Mouse (Mus musculus) liver, embryonic 11.5 days (tissue): Measurements from ENCODE around the gene Sbk1. TPM values are rescaled to one million over a fixed set of nuclear protein-coding genes. Genes with fewer than 3 reads are reported as not detected.
A peak's percentile ranks its signal among the peaks of the same experiment; 100 is the strongest.

Experiments
- ATAC-seq: fragments of 200-750 bp; cut with Nextera tagmentation; replicated peaks from 2 replicates; pipeline ENCODE4 v1.8.0; 2017; ENCODE audit warnings: moderate number of reproducible peaks, mild to moderate bottlenecking, moderate TSS enrichment, moderate library complexity; ENCODE audit not compliant: low FRiP score
- DNase-seq: peaks from one replicate; pipeline ENCODE4 v3.0.0-alpha.2; 2017; ENCODE audit warnings: low spot score
- H3K27ac ChIP-seq: fragments of 300-500 bp; sonication (generic); 2 replicates; pipeline ENCODE4 v1.5.1; 2014; ENCODE audit warnings: mild to moderate bottlenecking, low read depth, low read length, control low read depth
- H3K27me3 ChIP-seq: fragments of 300-500 bp; sonication (generic); replicated peaks from 2 replicates; pipeline ENCODE4 v1.6.1; 2014; ENCODE audit warnings: low read length, mixed read lengths; ENCODE audit not compliant: control insufficient read depth, insufficient read depth
- H3K36me3 ChIP-seq: fragments of 300-500 bp; sonication (generic); 2 replicates; pipeline ENCODE4 v1.6.1; 2014; ENCODE audit warnings: mild to moderate bottlenecking, low read length, moderate library complexity, mixed read lengths; ENCODE audit not compliant: control insufficient read depth, insufficient read depth
- H3K4me1 ChIP-seq: fragments of 300-500 bp; sonication (generic); replicated peaks from 2 replicates; pipeline ENCODE4 v1.6.1; 2014; ENCODE audit warnings: low read length, mixed read lengths; ENCODE audit not compliant: control insufficient read depth, insufficient read depth
- H3K4me2 ChIP-seq: fragments of 300-500 bp; sonication (generic); 2 replicates; pipeline ENCODE4 v1.6.1; 2014; ENCODE audit warnings: mild to moderate bottlenecking, control low read depth, moderate library complexity
- H3K4me3 ChIP-seq: fragments of 300-500 bp; sonication (generic); 2 replicates; pipeline ENCODE4 v1.5.1; 2014; ENCODE audit warnings: low read depth, low read length, control low read depth
- H3K9ac ChIP-seq: fragments of 300-500 bp; sonication (generic); 2 replicates; pipeline ENCODE4 v1.6.1; 2014; ENCODE audit warnings: low read depth, low read length, control low read depth
- H3K9me3 ChIP-seq: fragments of 300-500 bp; sonication (generic); 2 replicates; pipeline ENCODE4 v1.6.1; 2016; ENCODE audit warnings: low read length, inconsistent platforms, mixed read lengths; ENCODE audit not compliant: control insufficient read depth
- WGBS: fragments of 180-500 bp; shearing (Covaris S2); extraction: QIAGEN DNeasy Blood & Tissue Kit; methylation state at CpG from one replicate; pipeline ENCODE4 v1.1.7; 2014; 5-methylcytosine and 5-hydroxymethylcytosine counted together
- polyA plus RNA-seq: library from polyadenylated mRNA; unstranded; fragments of >200 nt; fragmentation: Nextera tagmentation; extraction: Ambion mirVana; gene quantifications from 2 replicates; pipeline ENCODE4 v1.2.1, GENCODE M21; 2014

The Sbk1 gene
- polyA plus RNA-seq, 1 experiment from 2014 or later, result 13.6 TPM

DNA sequence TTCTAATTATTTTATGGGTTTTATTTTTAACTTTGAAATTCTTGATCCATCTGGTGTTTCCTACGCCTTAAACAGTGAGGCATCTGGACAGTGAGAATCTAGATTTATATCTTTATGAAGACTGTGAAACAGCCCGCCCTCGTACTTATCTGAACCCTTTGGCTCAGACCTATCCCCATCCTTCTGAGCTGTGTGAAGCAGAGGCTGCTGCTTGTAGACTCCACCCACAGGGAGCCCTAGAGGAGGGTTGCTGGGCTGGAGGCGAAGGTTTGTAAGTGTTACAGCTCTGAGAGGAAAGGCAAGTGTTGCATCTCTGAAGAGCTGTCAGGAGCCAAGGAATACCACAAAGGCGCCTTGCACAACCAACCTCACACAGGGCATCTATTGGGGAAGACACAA is 35.6 kb upstream of the Sbk1 start:
- DNase-seq, result no peak
- Histone ChIP-seq H3K4me1 (peaks cover 8% of the 10 kb centered on the region; the same call in 1 of the 2 replicates), H3K9ac (no peak overlapping the region), H3K4me2 (no peak overlapping the region), H3K27ac (no peak overlapping the region), H3K36me3 (no peaks in the 10 kb centered on the region), H3K9me3 (no peaks in the 10 kb centered on the region), H3K27me3 (no peaks in the 10 kb centered on the region; the same call in 1 of the 2 replicates), H3K4me3 (no peak overlapping the region)
- peak; percentile 45; the same call in 1 of the 2 replicates for ATAC-seq
- WGBS, result 40% methylated on average over 5 of the region's 5 CpGs

- H3K27ac ChIP-seq, result no peak overlapping the region
- 0 out of 2 replicates have a peak, but pooled peaks cover 3% of the 10 kb centered on the region for H3K4me1 ChIP-seq
- DNase-seq (no peak), ATAC-seq (peak; percentile 53; the same call in 1 of the 2 replicates)
- no peak overlapping the region for H3K4me2 ChIP-seq
- WGBS, result 68% methylated on average over 14 of the region's 14 CpGs
- no peak overlapping the region for H3K9ac ChIP-seq
- no peak overlapping the region for H3K4me3 ChIP-seq
- H3K27me3 ChIP-seq, result no peaks in the 10 kb centered on the region; the same call in 1 of the 2 replicates
- H3K9me3 ChIP-seq, result no peaks in the 10 kb centered on the region
- no peaks in the 10 kb centered on the region for H3K36me3 ChIP-seq
Observed at GRCm38 (mm10) chr7:126240814-126241360, 31.5 kb upstream of the Sbk1 start.

DNA sequence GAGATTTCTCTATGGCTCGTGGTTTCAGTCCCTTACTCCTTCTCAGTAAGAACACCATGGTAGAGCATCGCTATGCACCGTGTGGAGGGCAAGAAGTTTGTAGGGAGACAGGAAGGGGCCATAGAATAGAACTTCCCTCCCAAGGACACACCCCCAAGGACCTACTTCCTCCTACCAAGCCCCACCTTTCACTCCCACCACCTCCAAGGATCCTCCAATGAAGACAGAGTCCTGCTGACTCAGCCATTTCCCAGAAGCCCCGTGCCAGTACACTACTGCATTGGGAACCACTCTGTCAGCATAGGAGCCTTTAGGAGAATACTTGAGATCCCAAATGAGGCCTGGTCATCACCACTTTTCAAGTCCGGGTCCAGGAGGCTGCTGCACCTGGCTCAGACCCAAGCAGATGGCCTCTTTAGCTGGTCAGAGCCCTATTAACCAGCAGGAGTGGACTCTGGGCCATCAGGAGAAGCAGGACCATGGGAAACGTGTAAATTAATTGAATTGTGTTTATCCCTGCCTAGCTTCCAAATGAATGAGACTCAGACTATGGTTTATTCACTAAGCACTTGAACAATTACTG is 28.2 kb upstream of the Sbk1 start:
- Histone ChIP-seq H3K4me1 (0 out of 2 replicates have a peak, but pooled peaks cover 2% of the 10 kb centered on the region), H3K27me3 (peaks cover 8% of the 10 kb centered on the region), H3K4me3 (no peak overlapping the region), H3K36me3 (no peaks in the 10 kb centered on the region), H3K9ac (no peak overlapping the region), H3K27ac (no peak overlapping the region), H3K9me3 (no peaks in the 10 kb centered on the region), H3K4me2 (no peak overlapping the region)
- ATAC-seq, result no peak
- DNase-seq, result no peak
- WGBS, result 55% methylated on average over 6 of the region's 6 CpGs

GRCm38 (mm10) chr7:126248088-126248487 is 24.3 kb upstream of the Sbk1 start:
- ATAC-seq, result no peak
- no peak overlapping the region for H3K9ac ChIP-seq

GRCm38 (mm10) chr7:126248641-126249141 is 23.7 kb upstream of the Sbk1 start:
- Histone ChIP-seq H3K4me1 (0 out of 2 replicates have a peak, but pooled peaks cover 2% of the 10 kb centered on the region), H3K27ac (no peak overlapping the region), H3K9me3 (no peaks in the 10 kb centered on the region), H3K4me2 (no peak overlapping the region), H3K9ac (no peak overlapping the region), H3K27me3 (peaks cover 10% of the 10 kb centered on the region), H3K4me3 (no peak overlapping the region), H3K36me3 (no peaks in the 10 kb centered on the region)
- DNase-seq (no peak), ATAC-seq (no peak)
- 42% methylated on average over 17 of the region's 17 CpGs for WGBS

More at GRCm38 (mm10) chr7:126248088-126248487, 24.3 kb upstream of the Sbk1 start:
- H3K4me3 ChIP-seq, result no peak overlapping the region
- H3K9me3 ChIP-seq, result no peaks in the 10 kb centered on the region
- no peak overlapping the region for H3K27ac ChIP-seq
- no peaks in the 10 kb centered on the region for H3K36me3 ChIP-seq
- WGBS, result 11% methylated on average over 6 of the region's 6 CpGs
- DNase-seq, result no peak
- H3K4me2 ChIP-seq, result no peak overlapping the region; the same call in 1 of the 2 replicates
- H3K4me1 ChIP-seq, result 0 out of 2 replicates have a peak, but pooled peaks cover 2% of the 10 kb centered on the region
- peaks cover 10% of the 10 kb centered on the region for H3K27me3 ChIP-seq

GRCm38 (mm10) chr7:126249146-126249545 is 23.3 kb upstream of the Sbk1 start:
- Histone ChIP-seq H3K36me3 (no peaks in the 10 kb centered on the region), H3K27ac (no peak overlapping the region)

DNA sequence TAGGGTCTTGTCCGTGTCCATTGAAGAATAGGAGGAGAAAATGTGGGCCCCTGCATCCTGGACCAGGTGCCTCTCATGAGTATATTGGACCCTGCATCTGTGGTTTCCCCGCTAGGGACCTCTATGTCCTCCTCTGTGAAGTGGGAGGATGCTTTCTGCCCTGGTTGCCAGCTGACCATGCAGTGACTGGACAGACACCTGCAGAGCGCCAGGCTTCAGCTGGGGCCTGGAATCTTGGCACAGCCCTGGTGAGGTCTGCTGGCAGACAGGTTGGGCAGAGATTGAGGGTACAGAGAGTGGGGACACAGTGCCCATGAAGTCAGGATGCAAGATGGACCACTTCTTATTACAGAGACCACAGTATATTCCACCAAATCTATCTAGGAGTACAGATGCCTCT is 22.4 kb upstream of the Sbk1 start:
- H3K27ac ChIP-seq, result no peak overlapping the region
- no peak overlapping the region for H3K9ac ChIP-seq
- 82% methylated on average over 3 of the region's 3 CpGs for WGBS
- H3K4me2 ChIP-seq, result no peak overlapping the region
- no peak overlapping the region for H3K4me3 ChIP-seq
- 0 out of 2 replicates have a peak, but pooled peaks cover 2% of the 10 kb centered on the region for H3K4me1 ChIP-seq
- H3K9me3 ChIP-seq, result no peaks in the 10 kb centered on the region
- peaks cover 10% of the 10 kb centered on the region for H3K27me3 ChIP-seq
- DNase-seq (no peak), ATAC-seq (no peak)
- H3K36me3 ChIP-seq, result no peaks in the 10 kb centered on the region

More at GRCm38 (mm10) chr7:126249146-126249545, 23.3 kb upstream of the Sbk1 start:
- DNase-seq, result no peak
- Histone ChIP-seq H3K4me1 (0 out of 2 replicates have a peak, but pooled peaks cover 2% of the 10 kb centered on the region), H3K27me3 (peaks cover 10% of the 10 kb centered on the region), H3K9ac (no peak overlapping the region), H3K4me2 (no peak overlapping the region), H3K4me3 (no peak overlapping the region), H3K9me3 (no peaks in the 10 kb centered on the region)
- WGBS, result 63% methylated on average over 5 of the region's 5 CpGs
- ATAC-seq, result no peak

GRCm38 (mm10) chr7:126250481-126250880 is 21.9 kb upstream of the Sbk1 start:
- no peaks in the 10 kb centered on the region for H3K36me3 ChIP-seq
- H3K9me3 ChIP-seq, result no peaks in the 10 kb centered on the region
- 74% methylated on average over 7 of the region's 7 CpGs for WGBS
- no peak overlapping the region for H3K9ac ChIP-seq
- H3K4me3 ChIP-seq, result no peak overlapping the region
- H3K27me3 ChIP-seq, result peaks cover 10% of the 10 kb centered on the region
- no peak overlapping the region for H3K4me2 ChIP-seq
- ATAC-seq (no peak), DNase-seq (no peak)
- 0 out of 2 replicates have a peak, but pooled peaks cover 2% of the 10 kb centered on the region for H3K4me1 ChIP-seq
- H3K27ac ChIP-seq, result no peak overlapping the region
